Mouse (Mus musculus): ENCODE data around the gene Uqcr11. TPM values are rescaled to one million over a fixed set of nuclear protein-coding genes. Genes with fewer than 3 reads are reported as not detected.

Gene Uqcr11
- total and polyA plus RNA-seq, 2 experiments from 2014 or later = 2,020 to 3,128 TPM

DNA sequence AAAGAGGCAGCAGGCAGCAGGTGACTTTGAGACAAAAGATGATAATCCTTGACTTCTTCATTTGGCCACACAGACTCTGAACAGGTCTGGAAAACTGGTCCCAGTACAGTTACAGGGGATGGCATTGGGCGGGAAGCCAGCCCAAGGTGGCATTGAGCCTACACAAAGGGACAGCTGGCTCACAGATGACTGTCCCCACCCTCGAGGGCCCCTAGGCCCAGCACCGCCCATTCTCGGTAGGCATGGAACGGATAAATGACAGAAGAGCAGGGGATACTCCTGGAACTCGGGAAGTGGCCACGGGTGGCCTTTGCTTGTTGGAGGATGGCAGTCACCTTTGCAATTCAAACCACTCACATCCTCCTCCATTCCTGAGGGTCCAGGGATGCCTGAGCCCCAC, 21.3 kb downstream of the Uqcr11 start:
- H3K9me3 ChIP-seq (replicated peaks; ENCODE audit: control insufficient read depth, low read length) = no peaks in the 10 kb centered on the region
- peaks cover 25% of the 10 kb centered on the region for H3K36me3 ChIP-seq (replicated peaks; ENCODE audit: control insufficient read depth, insufficient read depth, low read length)
- peaks cover 22% of the 10 kb centered on the region for H3K4me1 ChIP-seq (ENCODE audit: control insufficient read depth, insufficient read depth)
- no peak for ATAC-seq (ENCODE audit: insufficient read depth, low read depth)
- H3K27ac ChIP-seq (ENCODE audit: low read depth) = peak overlapping the region; percentile 79
- WGBS = 21% methylated on average over 7 of the region's 7 CpGs
- peak overlapping the region; percentile 94 for H3K4me2 ChIP-seq (ENCODE audit: low read depth, low read length)
- peak overlapping the region; percentile 90 for H3K9ac ChIP-seq (replicated peaks; ENCODE audit: low read depth, low read length)
- DNase-seq (ENCODE audit: low spot score) = no peak
- H3K27me3 ChIP-seq (ENCODE audit: control insufficient read depth, insufficient read depth, low read length) = no peaks in the 10 kb centered on the region
- peak overlapping the region; percentile 65 for H3K4me3 ChIP-seq (ENCODE audit: low read depth, low read length)
- TF ChIP-seq EP300 (IDR thresholded peaks at IDR 0.05; ENCODE audit: low read depth) (no peak), CTCF (IDR thresholded peaks at IDR 0.05; ENCODE audit: low read depth) (no peak)

DNA sequence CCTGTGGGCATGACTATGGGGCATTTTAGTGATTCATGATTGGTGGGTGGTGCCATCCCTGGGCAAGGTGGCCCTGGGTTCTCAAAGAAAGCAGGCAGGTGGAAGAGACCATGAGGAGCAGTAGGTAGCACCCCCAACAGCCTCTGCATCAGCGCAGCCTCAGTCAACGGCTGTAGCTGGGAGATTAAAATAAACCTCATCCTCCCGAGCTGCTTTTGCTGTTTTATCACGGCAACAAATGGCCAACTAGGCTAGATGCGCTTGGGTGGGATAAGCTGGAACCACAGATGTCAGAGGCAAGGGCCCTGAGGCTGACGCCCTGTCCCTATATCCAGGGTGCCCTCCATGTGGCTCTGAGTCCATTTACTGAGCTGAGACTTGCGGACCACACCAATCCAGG, 21.9 kb downstream of the Uqcr11 start:
- TF ChIP-seq EP300 (IDR thresholded peaks at IDR 0.05; ENCODE audit: low read depth) = no peak
- TF ChIP-seq CTCF (IDR thresholded peaks at IDR 0.05; ENCODE audit: low read depth) = no peak
- Histone ChIP-seq H3K9me3 (replicated peaks; ENCODE audit: control insufficient read depth, low read length) (no peaks in the 10 kb centered on the region), H3K9ac (replicated peaks; ENCODE audit: low read depth, low read length) (no peak overlapping the region), H3K27ac (ENCODE audit: low read depth) (no peak overlapping the region), H3K27me3 (ENCODE audit: control insufficient read depth, insufficient read depth, low read length) (no peaks in the 10 kb centered on the region), H3K36me3 (replicated peaks; ENCODE audit: control insufficient read depth, insufficient read depth, low read length) (peaks cover 30% of the 10 kb centered on the region), H3K4me3 (ENCODE audit: low read depth, low read length) (no peak overlapping the region; the same call in 1 of the 2 replicates), H3K4me2 (ENCODE audit: low read depth, low read length) (peak overlapping the region; percentile 94; the same call in 1 of the 2 replicates), H3K4me1 (ENCODE audit: control insufficient read depth, insufficient read depth) (peaks cover 22% of the 10 kb centered on the region)
- 63% methylated on average over 7 of the region's 7 CpGs for WGBS
- ATAC-seq (ENCODE audit: insufficient read depth, low read depth) (no peak), DNase-seq (ENCODE audit: low spot score) (no peak)

DNA sequence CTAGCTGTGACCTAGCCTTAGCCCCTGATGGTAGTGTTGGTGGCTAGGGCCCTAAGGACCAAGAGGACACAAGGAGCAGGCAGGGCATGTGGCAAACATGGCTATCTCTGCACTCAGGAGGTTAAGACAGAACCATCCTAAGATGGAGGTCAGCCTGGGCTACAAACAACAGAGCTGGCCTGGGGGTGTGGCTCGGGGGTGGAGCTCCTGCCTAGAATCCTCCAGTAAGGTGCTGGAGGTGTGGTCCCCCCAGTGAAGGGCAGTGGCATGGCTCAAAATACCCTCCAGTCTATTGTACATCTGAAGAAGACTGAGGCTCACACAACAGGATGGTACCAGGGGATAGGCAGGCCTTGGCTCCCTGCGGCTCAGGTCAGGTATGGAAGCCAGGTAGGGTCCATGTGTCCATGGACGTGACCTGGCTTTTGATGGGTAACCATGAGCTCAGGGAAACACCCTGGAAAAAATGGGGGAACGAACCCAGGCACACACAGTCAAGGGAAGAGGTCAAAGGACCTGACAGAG, 22.5 kb downstream of the Uqcr11 start:
- no peak for TF ChIP-seq EP300 (IDR thresholded peaks at IDR 0.05; ENCODE audit: low read depth)
- no peak for TF ChIP-seq CTCF (IDR thresholded peaks at IDR 0.05; ENCODE audit: low read depth)
- Histone ChIP-seq H3K4me2 (ENCODE audit: low read depth, low read length) (no peak overlapping the region), H3K9ac (replicated peaks; ENCODE audit: low read depth, low read length) (no peak overlapping the region), H3K27me3 (ENCODE audit: control insufficient read depth, insufficient read depth, low read length) (no peaks in the 10 kb centered on the region), H3K4me3 (ENCODE audit: low read depth, low read length) (no peak overlapping the region), H3K27ac (ENCODE audit: low read depth) (no peak overlapping the region), H3K4me1 (ENCODE audit: control insufficient read depth, insufficient read depth) (peaks cover 22% of the 10 kb centered on the region), H3K36me3 (replicated peaks; ENCODE audit: control insufficient read depth, insufficient read depth, low read length) (peaks cover 32% of the 10 kb centered on the region), H3K9me3 (replicated peaks; ENCODE audit: control insufficient read depth, low read length) (no peaks in the 10 kb centered on the region)
- ATAC-seq (ENCODE audit: insufficient read depth, low read depth) = no peak
- no peak for DNase-seq (ENCODE audit: low spot score)
- WGBS = 87% methylated on average over 4 of the region's 4 CpGs

- Histone ChIP-seq H3K27ac (ENCODE audit: low read depth) (no peak overlapping the region), H3K27me3 (ENCODE audit: control insufficient read depth, insufficient read depth, low read length) (no peaks in the 10 kb centered on the region), H3K9ac (replicated peaks; ENCODE audit: low read depth, low read length) (no peak overlapping the region), H3K9me3 (replicated peaks; ENCODE audit: control insufficient read depth, low read length) (no peaks in the 10 kb centered on the region), H3K4me2 (ENCODE audit: low read depth, low read length) (no peak overlapping the region), H3K4me3 (ENCODE audit: low read depth, low read length) (no peak overlapping the region), H3K4me1 (ENCODE audit: control insufficient read depth, insufficient read depth) (peaks cover 22% of the 10 kb centered on the region), H3K36me3 (replicated peaks; ENCODE audit: control insufficient read depth, insufficient read depth, low read length) (peaks cover 32% of the 10 kb centered on the region)
- no peak for ATAC-seq (ENCODE audit: insufficient read depth, low read depth)
- DNase-seq (ENCODE audit: low spot score) = no peak
- WGBS = 65% methylated on average over 4 of the region's 4 CpGs
- no peak for TF ChIP-seq EP300 (IDR thresholded peaks at IDR 0.05; ENCODE audit: low read depth)
- 0 out of 2 replicates have a peak, but pooled peaks have one; percentile 7 for TF ChIP-seq CTCF (IDR thresholded peaks at IDR 0.05; ENCODE audit: low read depth)
These were observed 23.2 kb downstream of the Uqcr11 start for GRCm38 (mm10) chr10:80383431-80383830.

GRCm38 (mm10) chr10:80382641-80383365, 23.8 kb downstream of the Uqcr11 start:
- Histone ChIP-seq H3K4me1 (ENCODE audit: control insufficient read depth, insufficient read depth) (peaks cover 15% of the 10 kb centered on the region), H3K9me3 (replicated peaks; ENCODE audit: control insufficient read depth, low read length) (no peaks in the 10 kb centered on the region), H3K36me3 (replicated peaks; ENCODE audit: control insufficient read depth, insufficient read depth, low read length) (peaks cover 32% of the 10 kb centered on the region), H3K4me2 (ENCODE audit: low read depth, low read length) (no peak overlapping the region), H3K9ac (replicated peaks; ENCODE audit: low read depth, low read length) (no peak overlapping the region), H3K27ac (ENCODE audit: low read depth) (no peak overlapping the region), H3K27me3 (ENCODE audit: control insufficient read depth, insufficient read depth, low read length) (no peaks in the 10 kb centered on the region), H3K4me3 (ENCODE audit: low read depth, low read length) (no peak overlapping the region)
- ATAC-seq (ENCODE audit: insufficient read depth, low read depth) (no peak), DNase-seq (ENCODE audit: low spot score) (no peak)
- no peak for TF ChIP-seq CTCF (IDR thresholded peaks at IDR 0.05; ENCODE audit: low read depth)
- no peak for TF ChIP-seq EP300 (IDR thresholded peaks at IDR 0.05; ENCODE audit: low read depth)
- 85% methylated on average over 7 of the region's 7 CpGs for WGBS

All from heart, postnatal 0 days (tissue).